Mouse (Mus musculus) midbrain, embryonic 14.5 days (tissue): ENCODE data around the gene Rbm41. TPM values are rescaled to one million over a fixed set of nuclear protein-coding genes. Genes with fewer than 3 reads are reported as not detected.

Experiments used
- ATAC-seq: fragments of 200-750 bp; cut with Nextera tagmentation; 2 replicates; pipeline ENCODE4 v1.8.0; 2017; ENCODE audit warnings: moderate number of reproducible peaks, moderate library complexity; ENCODE audit not compliant: low FRiP score, low TSS enrichment
- DNase-seq: peaks from one replicate; pipeline ENCODE4 v3.0.0-alpha.2; 2015
- H3K27ac ChIP-seq: fragments of 300-500 bp; sonication (generic); replicated peaks from 2 replicates; pipeline ENCODE4 v1.5.1; 2014; ENCODE audit warnings: mild to moderate bottlenecking, low read depth, low read length, moderate library complexity
- H3K27me3 ChIP-seq: fragments of 300-500 bp; sonication (generic); 2 replicates; pipeline ENCODE4 v1.6.1; 2014; ENCODE audit warnings: low read length, control low read depth, mixed read lengths; ENCODE audit not compliant: control insufficient read depth, insufficient read depth
- H3K36me3 ChIP-seq: fragments of 300-500 bp; sonication (generic); 2 replicates; pipeline ENCODE4 v1.6.1; 2014; ENCODE audit warnings: low read length, control low read depth; ENCODE audit not compliant: control insufficient read depth, insufficient read depth
- H3K4me1 ChIP-seq: fragments of 300-500 bp; sonication (generic); 2 replicates; pipeline ENCODE4 v1.6.1; 2014; ENCODE audit warnings: mild to moderate bottlenecking, antibody characterized with exemption, low read length, control low read depth; ENCODE audit not compliant: control insufficient read depth, insufficient read depth
- H3K4me2 ChIP-seq: fragments of 300-500 bp; sonication (generic); 2 replicates; pipeline ENCODE4 v1.6.1; 2014; ENCODE audit warnings: mild to moderate bottlenecking, low read length, moderate library complexity
- H3K4me3 ChIP-seq: fragments of 300-500 bp; sonication (generic); replicated peaks from 2 replicates; pipeline ENCODE4 v1.5.1; 2014; ENCODE audit warnings: low read depth, low read length
- H3K9ac ChIP-seq: fragments of 300-500 bp; sonication (generic); replicated peaks from 2 replicates; pipeline ENCODE4 v1.6.1; 2014; ENCODE audit warnings: mild to moderate bottlenecking, low read length, moderate library complexity
- H3K9me3 ChIP-seq: fragments of 300-500 bp; sonication (generic); 2 replicates; pipeline ENCODE4 v1.6.1; 2016; ENCODE audit warnings: low read length, control low read depth, mixed read lengths; ENCODE audit not compliant: control insufficient read depth
- WGBS: fragments of 180-500 bp; shearing (Covaris S2); extraction: QIAGEN DNeasy Blood & Tissue Kit; methylation state at CpG from one replicate; pipeline ENCODE4 v1.1.7; 2014; 5-methylcytosine and 5-hydroxymethylcytosine counted together
- polyA plus RNA-seq: library from polyadenylated mRNA; unstranded; fragments of >200 nt; fragmentation: Nextera tagmentation; extraction: Ambion mirVana; gene quantifications from 2 replicates; pipeline ENCODE4 v1.2.1, GENCODE M21; 2014

Rbm41 gene
- polyA plus RNA-seq, 1 experiment from 2014 or later, result 9.1 TPM

GRCm38 (mm10) chrX:139877105-139877504, 121.3 kb downstream of the Rbm41 start:
- H3K9ac ChIP-seq, result no peak overlapping the region
- WGBS, result 84% methylated on average over 7 of the region's 7 CpGs
- H3K27me3 ChIP-seq, result no peaks in the 10 kb centered on the region
- H3K4me3 ChIP-seq, result no peak overlapping the region
- no peak overlapping the region for H3K4me2 ChIP-seq
- DNase-seq (no peak), ATAC-seq (no peak)
- H3K9me3 ChIP-seq, result no peaks in the 10 kb centered on the region
- no peaks in the 10 kb centered on the region for H3K4me1 ChIP-seq
- H3K27ac ChIP-seq, result no peak overlapping the region
- H3K36me3 ChIP-seq, result no peaks in the 10 kb centered on the region

GRCm38 (mm10) chrX:139870938-139871791, 127.2 kb downstream of the Rbm41 start, which contains the start of gene Morc4:
Morc4 (minus strand) TSS chrX:139871677.
- H3K4me3 ChIP-seq, result peak within 1 kb of the TSS; percentile 57
- 22% methylated on average over 78 of the region's 87 CpGs for WGBS
- no peaks in the 10 kb centered on the region for H3K36me3 ChIP-seq
- H3K9ac ChIP-seq, result peak within 1 kb of the TSS; percentile 59
- H3K4me1 ChIP-seq, result no peaks in the 10 kb centered on the region
- H3K4me2 ChIP-seq, result peak within 1 kb of the TSS; percentile 58
- no peaks in the 10 kb centered on the region for H3K27me3 ChIP-seq
- H3K9me3 ChIP-seq, result no peaks in the 10 kb centered on the region
- DNase-seq, result peak; percentile 82
- H3K27ac ChIP-seq, result peak within 1 kb of the TSS; percentile 55; the same call in 1 of the 2 replicates
- ATAC-seq, result peak; percentile 90

- Histone ChIP-seq H3K4me3 (peak overlapping the region; percentile 57), H3K27me3 (no peaks in the 10 kb centered on the region), H3K9ac (no peak overlapping the region), H3K27ac (no peak overlapping the region), H3K36me3 (no peaks in the 10 kb centered on the region), H3K4me2 (peak overlapping the region; percentile 58), H3K9me3 (no peaks in the 10 kb centered on the region), H3K4me1 (no peaks in the 10 kb centered on the region)
- ATAC-seq, result 0 out of 2 replicates have a peak, but pooled peaks have one; percentile 41
- DNase-seq, result peak; percentile 54
- WGBS, result 25% methylated on average over 15 of the region's 15 CpGs
Measured at GRCm38 (mm10) chrX:139870300-139870711, 128.1 kb downstream of the Rbm41 start.

DNA sequence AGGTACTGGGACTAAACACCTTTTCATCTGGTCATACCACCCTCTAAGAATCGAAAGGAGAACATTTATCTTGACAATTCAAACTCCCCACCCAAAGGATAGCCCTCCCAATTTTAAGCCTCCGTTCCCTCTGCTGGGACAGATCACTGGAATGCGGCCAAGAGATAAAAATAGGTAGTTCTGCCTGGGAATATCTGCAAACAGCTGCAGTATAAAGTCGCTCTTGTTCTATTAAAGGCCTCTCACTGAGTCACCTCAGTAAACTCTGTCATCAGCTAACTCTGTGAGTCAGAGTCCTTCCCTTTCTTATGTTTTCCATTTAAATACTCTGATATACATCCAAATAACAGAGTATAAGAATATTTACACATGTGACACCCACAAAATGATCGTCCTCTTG, 139.0 kb downstream of the Rbm41 start:
- 88% methylated on average over 5 of the region's 5 CpGs for WGBS
- Histone ChIP-seq H3K36me3 (no peaks in the 10 kb centered on the region), H3K27me3 (no peaks in the 10 kb centered on the region), H3K4me2 (no peak overlapping the region), H3K9me3 (no peaks in the 10 kb centered on the region), H3K4me1 (no peaks in the 10 kb centered on the region), H3K9ac (no peak overlapping the region), H3K27ac (no peak overlapping the region), H3K4me3 (no peak overlapping the region)
- no peak for DNase-seq
- ATAC-seq, result no peak

DNA sequence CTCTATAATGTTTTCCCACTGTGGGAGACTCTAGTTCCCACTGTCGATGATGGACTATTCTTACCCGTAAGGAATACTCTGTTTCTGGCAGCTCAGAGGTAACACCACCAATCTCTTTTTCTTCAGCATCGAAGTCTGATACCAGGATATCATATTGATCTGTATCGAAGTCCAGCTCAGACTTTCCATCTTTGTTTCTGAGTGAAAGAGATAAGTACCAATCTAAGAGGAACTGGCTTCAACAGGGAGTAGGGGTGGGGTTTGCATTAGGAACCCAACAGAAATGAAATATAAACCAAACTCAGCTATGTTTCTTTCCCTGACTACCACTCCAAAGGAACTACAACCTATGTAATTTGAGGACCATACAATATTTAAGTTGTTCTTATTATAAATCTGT, 143.6 kb downstream of the Rbm41 start:
- H3K4me3 ChIP-seq, result no peak overlapping the region
- DNase-seq (no peak), ATAC-seq (no peak)
- no peak overlapping the region for H3K9ac ChIP-seq
- no peak overlapping the region for H3K27ac ChIP-seq
- no peak overlapping the region for H3K4me2 ChIP-seq
- H3K27me3 ChIP-seq, result no peaks in the 10 kb centered on the region
- H3K36me3 ChIP-seq, result no peaks in the 10 kb centered on the region
- no peaks in the 10 kb centered on the region for H3K9me3 ChIP-seq
- WGBS, result 90% methylated on average over 4 of the region's 4 CpGs
- H3K4me1 ChIP-seq, result no peaks in the 10 kb centered on the region

DNA sequence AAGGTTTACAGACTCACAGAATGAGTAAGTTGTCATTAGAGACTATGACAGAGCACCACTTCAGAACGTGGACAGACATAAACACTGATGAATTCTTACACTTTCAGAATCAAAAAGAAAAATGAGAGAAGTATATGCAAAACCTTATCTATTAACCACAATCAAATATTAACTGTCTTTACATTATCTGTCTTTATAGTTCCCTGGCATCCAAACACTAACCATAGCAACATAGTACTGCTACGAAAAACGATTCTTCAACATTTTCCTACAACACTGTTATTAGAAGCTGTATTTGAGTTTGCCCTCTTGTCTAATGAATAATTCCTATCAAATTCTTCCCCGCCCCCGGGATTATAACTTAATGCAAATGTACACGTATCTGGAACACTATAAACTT, 157.3 kb downstream of the Rbm41 start:
- H3K9me3 ChIP-seq, result no peaks in the 10 kb centered on the region
- H3K27ac ChIP-seq, result no peak overlapping the region
- no peak for ATAC-seq
- no peak overlapping the region for H3K9ac ChIP-seq
- peak; percentile 37 for DNase-seq
- no peaks in the 10 kb centered on the region for H3K4me1 ChIP-seq
- no peak overlapping the region for H3K4me3 ChIP-seq
- WGBS, result 65% methylated on average over 6 of the region's 6 CpGs
- H3K27me3 ChIP-seq, result no peaks in the 10 kb centered on the region
- no peaks in the 10 kb centered on the region for H3K36me3 ChIP-seq
- no peak overlapping the region for H3K4me2 ChIP-seq

Other genes starting within 250 kb of the Rbm41 start
- not detected in 2 replicates for gene Ripply1, start 216.2 kb downstream of the Rbm41 start, polyA plus RNA-seq
- gene Cldn2, start 197.8 kb downstream of the Rbm41 start, polyA plus RNA-seq, result 0.09 and 0.20 TPM in 2 replicates
- gene Morc4, start 126.9 kb downstream of the Rbm41 start, polyA plus RNA-seq, result 3.2 and 4.2 TPM in 2 replicates
- gene Nup62cl, start 64.1 kb upstream of the Rbm41 start, polyA plus RNA-seq, result 1.4 and 1.5 TPM in 2 replicates
- gene Pih1h3b, start 64.3 kb upstream of the Rbm41 start, polyA plus RNA-seq, result not detected in 2 replicates